In the genomic region with DNA sequence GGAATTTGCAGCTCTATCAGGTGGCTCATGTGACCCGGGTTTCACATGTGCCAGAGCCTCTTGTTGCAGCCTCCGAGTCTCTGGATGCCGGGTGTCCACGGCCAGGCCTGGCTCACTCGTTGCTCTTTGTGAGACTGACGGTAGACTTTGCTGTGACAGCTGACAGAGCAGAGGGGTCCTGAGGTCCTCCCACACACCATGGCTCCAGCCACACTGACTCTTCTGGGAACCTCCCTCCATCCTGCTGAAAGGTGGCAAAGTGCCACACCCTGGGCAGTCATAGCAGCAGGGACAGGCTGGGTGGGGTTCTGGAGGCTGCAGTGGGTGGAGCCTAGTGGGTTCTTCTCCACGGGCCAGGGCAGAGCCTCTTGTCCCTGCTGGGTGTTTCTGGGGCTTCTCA, we compare ENCODE assay signal across 36 mouse cellular contexts. TPM values are rescaled to one million over a fixed set of nuclear protein-coding genes. Genes with fewer than 3 reads are reported as not detected.
DNase-seq lines count a peak whose midpoint lies in the region; ATAC-seq and TF ChIP-seq lines count a peak whose summit lies in the region.
"Had no signal": no experiment of that assay in that cellular context is flagged by ENCODE, and none has a peak within 500 bp of the region (broad histone marks: within the 10 kb centered on the region; RNA-seq: fewer than 3 reads in every experiment).

No protein-coding gene starts in this region.

- H3K36me3 ChIP-seq in heart, embryonic 11.5 days (ENCODE audit: control insufficient read depth, insufficient read depth, low read length), result no peaks in the 10 kb centered on the region
- H3K36me3 ChIP-seq: embryonic facial prominence, embryonic 12.5 days; G1E; hindbrain, embryonic 10.5 days; hindbrain, embryonic 15.5 days; limb, embryonic 10.5 days; limb, embryonic 15.5 days; liver, embryonic 13.5 days; midbrain, embryonic 12.5 days; neural tube, embryonic 12.5 days had no signal

- intact Hi-C loops in left cerebral cortex, postnatal 36 days (cut with DNase I), result no loop called here

- H3K9ac ChIP-seq in heart, embryonic 11.5 days (ENCODE audit: low read depth, low read length), result no peak overlapping the region
- H3K9ac ChIP-seq: embryonic facial prominence, embryonic 12.5 days; hindbrain, embryonic 15.5 days; limb, embryonic 15.5 days; liver, embryonic 13.5 days; midbrain, embryonic 12.5 days; neural tube, embryonic 12.5 days had no signal

- H3K9me3 ChIP-seq in heart, embryonic 11.5 days (replicated peaks; ENCODE audit: control insufficient read depth, low read length), result no peaks in the 10 kb centered on the region
- H3K9me3 ChIP-seq: embryonic facial prominence, embryonic 12.5 days; G1E; hindbrain, embryonic 10.5 days; hindbrain, embryonic 15.5 days; limb, embryonic 10.5 days; limb, embryonic 15.5 days; liver, embryonic 13.5 days; megakaryocyte, embryonic 14.5 days; midbrain, embryonic 12.5 days; neural tube, embryonic 12.5 days had no signal

- 72% methylated on average over 7 of the region's 7 CpGs for WGBS in heart, embryonic 11.5 days (ENCODE audit: insufficient replicate concordance)

- H3K27ac ChIP-seq in layer of hippocampus, adult 2 months, result peak overlapping the region; percentile 32; the same call in 1 of the 2 replicates
- no peak overlapping the region for H3K27ac ChIP-seq in heart, embryonic 11.5 days (ENCODE audit: low read depth, low read length)
- H3K27ac ChIP-seq: embryonic facial prominence, embryonic 12.5 days; heart, adult 2 months; hindbrain, embryonic 10.5 days; hindbrain, embryonic 15.5 days; kidney, postnatal 0 days; left cerebral cortex, adult 2 months; limb, embryonic 10.5 days; limb, embryonic 15.5 days; liver, embryonic 13.5 days; midbrain, embryonic 12.5 days; neural tube, embryonic 12.5 days; stomach, postnatal 0 days had no signal

- peaks cover 9% of the 10 kb centered on the region for H3K27me3 ChIP-seq in heart, embryonic 11.5 days (ENCODE audit: control insufficient read depth, insufficient read depth, low read length)
- H3K27me3 ChIP-seq: embryonic facial prominence, embryonic 12.5 days; hindbrain, embryonic 15.5 days; neural tube, embryonic 12.5 days had no signal

- H3K4me1 ChIP-seq in heart, embryonic 11.5 days (ENCODE audit: control insufficient read depth, insufficient read depth, low read length), result no peaks in the 10 kb centered on the region
- H3K4me1 ChIP-seq: embryonic facial prominence, embryonic 12.5 days; liver, embryonic 13.5 days had no signal

- no peak overlapping the region for H3K4me3 ChIP-seq in layer of hippocampus, adult 2 months
- H3K4me3 ChIP-seq in heart, embryonic 11.5 days (ENCODE audit: low read depth, low read length), result no peak overlapping the region
- H3K4me3 ChIP-seq: embryonic facial prominence, embryonic 12.5 days; heart, adult 2 months; hindbrain, embryonic 10.5 days; hindbrain, embryonic 15.5 days; left cerebral cortex, adult 2 months; limb, embryonic 10.5 days; limb, embryonic 15.5 days; liver, embryonic 13.5 days; megakaryocyte, embryonic 14.5 days; midbrain, embryonic 12.5 days; myocyte; neural tube, embryonic 12.5 days had no signal

- ATAC-seq in heart, embryonic 11.5 days (replicated peaks; ENCODE audit: insufficient number of reproducible peaks, low FRiP score, low TSS enrichment), result no peak
- ATAC-seq: forebrain, embryonic 14.5 days; inflammation-experienced regulatory T-cells, adult 6 months; lung, postnatal 0 days; Patski had no signal

- no peak for TF ChIP-seq CTCF in layer of hippocampus, adult 2 months (conservative IDR thresholded peaks at IDR 0.05)

- no peak for DNase-seq in layer of hippocampus, adult 2 months (ENCODE audit: low spot score in 2 of 2)
- DNase-seq in layer of hippocampus, adult 11-12 months (ENCODE audit: low spot score), result no peak
- peak; percentile 64 to 73 for DNase-seq in cerebellum, adult 18-20 months
- peak; percentile 42 to 55 for DNase-seq in cerebellum, postnatal 10 days
- DNase-seq in adrenal gland, postnatal 4 days (ENCODE audit: low spot score in 2 of 2), result no peak
- no peak for DNase-seq in left cerebral cortex, postnatal 36 days (ENCODE audit: low spot score in 2 of 2)
- DNase-seq: adrenal gland, postnatal 25 days; embryo, embryonic 11 days; heart, adult 2 months; heart, postnatal 14 days; kidney, adult 11 months; liver, embryonic 13.5 days; lung, adult 18-20 months; lung, postnatal 4 days; right cerebral cortex, postnatal 4 days; thymus, adult 18-20 months; thymus, postnatal 25 days had no signal

- no peak overlapping the region for H3K4me2 ChIP-seq in heart, embryonic 11.5 days
- H3K4me2 ChIP-seq: embryonic facial prominence, embryonic 12.5 days; hindbrain, embryonic 15.5 days; limb, embryonic 15.5 days; liver, embryonic 13.5 days; midbrain, embryonic 12.5 days; neural tube, embryonic 12.5 days had no signal

RNA-seq across cellular contexts. Expression of a gene that starts 31.1 kb away (rescaled TPM):
- total RNA-seq in layer of hippocampus, adult 2 months (2021), result 100 to 1,000 TPM; 318 to 346 TPM
- 1 to 10 TPM; 5.0 to 5.8 TPM for total RNA-seq in adrenal gland, postnatal 4 days (2021)
- 0.46 and 0.66 TPM in 2 replicates for polyA plus RNA-seq in heart, embryonic 11.5 days (2014; fragmentation: Nextera tagmentation; extraction: Ambion mirVana)
- total RNA-seq in left cerebral cortex, postnatal 36 days (2021), result 100 to 1,000 TPM; 280 to 293 TPM
- total RNA-seq: gastrocnemius, adult 8-10 months; heart, postnatal 14 days had no signal
- polyA plus RNA-seq: G1E; inflammation-experienced regulatory T-cells, adult 6 months; myocyte had no signal

Comparison
In these comparisons a context has a peak if more than half of its experiments do, and no peak if none do; other contexts are left out.
1. DNase-seq: peak in cerebellum, adult 18-20 months (2 of 2) and cerebellum, postnatal 10 days (2 of 2); none in layer of hippocampus, adult 2 months (0 of 2), layer of hippocampus, adult 11-12 months (single experiment), adrenal gland, postnatal 4 days (0 of 2) and left cerebral cortex, postnatal 36 days (0 of 2).
2. RNA of a gene that starts 31.1 kb away (total RNA-seq): 318 to 346 TPM in layer of hippocampus, adult 2 months and 280 to 293 TPM in left cerebral cortex, postnatal 36 days; 5.0 to 5.8 TPM in adrenal gland, postnatal 4 days; every median in the first group is over 10 times any median in the second.